Mouse (Mus musculus) intestine, embryonic 15.5 days (tissue): ENCODE data around the gene Gm20388. TPM values are rescaled to one million over a fixed set of nuclear protein-coding genes. Genes with fewer than 3 reads are reported as not detected.
"Not testable (repeated sequence)": the region's sequence is repeated elsewhere in the genome, so short reads cannot be mapped to it uniquely, and the experiment has no call there.

Experiments
- ATAC-seq: fragments of 200-750 bp; cut with Nextera tagmentation; 2 replicates; pipeline ENCODE4 v1.8.0; 2017; ENCODE audit warnings: moderate TSS enrichment, moderate library complexity
- H3K27ac ChIP-seq: fragments of 300-500 bp; sonication (generic); 2 replicates; pipeline ENCODE4 v1.5.1; 2015; ENCODE audit warnings: mild to moderate bottlenecking, inconsistent platforms
- H3K27me3 ChIP-seq: fragments of 300-500 bp; sonication (generic); replicated peaks from 2 replicates; pipeline ENCODE4 v1.6.1; 2015; ENCODE audit warnings: inconsistent platforms
- H3K36me3 ChIP-seq: fragments of 300-500 bp; sonication (generic); 2 replicates; pipeline ENCODE4 v1.6.1; 2015; ENCODE audit warnings: inconsistent platforms
- H3K4me1 ChIP-seq: fragments of 300-500 bp; sonication (generic); replicated peaks from 2 replicates; pipeline ENCODE4 v1.6.1; 2015; ENCODE audit warnings: inconsistent platforms
- H3K4me2 ChIP-seq: fragments of 300-500 bp; sonication (generic); replicated peaks from 2 replicates; pipeline ENCODE4 v1.6.1; 2015; ENCODE audit warnings: mild to moderate bottlenecking, inconsistent platforms
- H3K4me3 ChIP-seq: fragments of 300-500 bp; sonication (generic); replicated peaks from 2 replicates; pipeline ENCODE4 v1.5.1; 2015; ENCODE audit warnings: inconsistent platforms
- H3K9ac ChIP-seq: fragments of 300-500 bp; sonication (generic); 2 replicates; pipeline ENCODE4 v1.6.1; 2015; ENCODE audit warnings: inconsistent platforms
- H3K9me3 ChIP-seq: fragments of 300-500 bp; sonication (generic); 2 replicates; pipeline ENCODE4 v1.6.1; 2016; ENCODE audit warnings: inconsistent platforms
- WGBS: fragments of 180-500 bp; shearing (Covaris S2); methylation state at CpG from one replicate; pipeline ENCODE4 v1.1.7; 2015; 5-methylcytosine and 5-hydroxymethylcytosine counted together
- polyA plus RNA-seq: library from polyadenylated mRNA; unstranded; fragments of >200 nt; fragmentation: Nextera tagmentation; extraction: Ambion mirVana; gene quantifications from 2 replicates; pipeline ENCODE4 v1.2.1, GENCODE M21; 2015

Gm20388 gene
- polyA plus RNA-seq, 1 experiment from 2014 or later: not detected

DNA sequence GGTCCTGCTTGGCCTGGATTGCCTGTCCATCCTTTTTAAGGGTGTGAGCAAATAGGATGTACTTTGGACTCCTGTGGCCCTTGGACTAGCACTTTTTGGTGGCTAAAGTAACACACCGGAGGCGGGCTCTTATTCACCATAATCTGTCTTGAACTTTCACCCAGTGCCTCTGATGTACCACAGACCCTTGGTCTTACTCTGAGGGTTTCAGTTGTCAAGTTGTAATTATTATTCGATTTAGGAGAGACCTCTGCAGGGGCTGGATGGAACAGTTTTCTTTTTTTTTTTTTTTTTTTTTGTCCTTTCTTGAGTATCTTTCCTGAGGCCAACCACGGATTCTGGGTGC is 3532.9 kb downstream of the Gm20388 start:
- WGBS: 12% methylated on average over 4 of the region's 4 CpGs
- H3K27me3 ChIP-seq: no peaks in the 10 kb centered on the region
- peak; percentile 30 for ATAC-seq
- H3K4me1 ChIP-seq: peaks cover 7% of the 10 kb centered on the region; the same call in 1 of the 2 replicates
- no peaks in the 10 kb centered on the region for H3K9me3 ChIP-seq
- H3K36me3 ChIP-seq: no peaks in the 10 kb centered on the region
- H3K4me2 ChIP-seq: peak overlapping the region; percentile 83
- peak overlapping the region; percentile 92 for H3K9ac ChIP-seq
- H3K27ac ChIP-seq: peak overlapping the region; percentile 81; the same call in 1 of the 2 replicates
- H3K4me3 ChIP-seq: peak overlapping the region; percentile 75

DNA sequence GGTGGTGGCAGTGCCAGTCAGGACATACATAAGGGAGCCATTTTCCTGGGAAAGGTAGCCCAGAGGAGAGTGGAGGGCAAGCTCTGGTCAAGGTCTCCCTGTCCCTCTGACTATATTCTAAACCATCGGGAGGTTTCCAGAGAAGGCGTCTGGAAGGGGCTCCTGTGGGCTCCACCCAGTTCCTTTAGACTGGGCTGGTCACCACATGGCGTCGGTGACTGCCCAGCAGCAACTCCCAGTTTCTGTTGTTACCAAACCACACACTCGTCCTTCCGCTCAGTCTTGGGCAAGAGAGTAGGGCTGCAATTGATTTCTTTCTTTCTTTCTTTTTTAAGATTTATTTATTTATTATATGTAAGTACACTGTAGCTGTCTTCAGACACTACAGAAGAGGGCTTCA is 3533.5 kb downstream of the Gm20388 start:
- no peak overlapping the region for H3K9ac ChIP-seq
- ATAC-seq: no peak
- H3K4me1 ChIP-seq: peaks cover 7% of the 10 kb centered on the region; the same call in 1 of the 2 replicates
- no peaks in the 10 kb centered on the region for H3K9me3 ChIP-seq
- no peak overlapping the region for H3K27ac ChIP-seq
- whole genome bisulfite sequencing: 89% methylated on average over 6 of the region's 6 CpGs
- H3K36me3 ChIP-seq: no peaks in the 10 kb centered on the region
- H3K4me2 ChIP-seq: 0 out of 2 replicates have a peak overlapping the region, but pooled peaks have one; percentile 83
- no peaks in the 10 kb centered on the region for H3K27me3 ChIP-seq
- no peak overlapping the region for H3K4me3 ChIP-seq

DNA sequence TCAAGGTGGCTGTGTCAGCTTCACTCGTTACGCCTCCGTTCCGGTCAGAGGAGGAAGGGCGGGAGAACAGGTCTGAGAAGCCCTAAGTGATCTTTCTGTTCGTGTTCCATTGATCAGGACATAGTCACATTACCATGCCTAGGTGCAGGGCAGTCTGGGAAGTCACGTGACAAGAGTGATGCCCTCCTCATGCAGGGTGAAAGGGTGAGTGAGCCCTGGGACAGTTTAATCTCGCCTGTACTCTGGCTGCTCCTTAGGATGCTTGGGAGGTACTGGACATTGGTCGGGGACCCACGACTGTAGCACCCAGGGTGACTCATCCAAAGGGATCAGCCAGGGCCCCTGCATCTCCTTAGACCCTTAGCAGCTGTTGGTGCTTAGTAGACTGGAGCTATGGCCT is 3535.3 kb downstream of the Gm20388 start:
- no peak for ATAC-seq
- WGBS: 81% methylated on average over 10 of the region's 10 CpGs
- Histone ChIP-seq H3K9me3 (no peaks in the 10 kb centered on the region), H3K27ac (no peak overlapping the region), H3K36me3 (no peaks in the 10 kb centered on the region), H3K4me1 (peaks cover 7% of the 10 kb centered on the region; the same call in 1 of the 2 replicates), H3K27me3 (no peaks in the 10 kb centered on the region), H3K4me3 (no peak overlapping the region), H3K4me2 (no peak overlapping the region), H3K9ac (no peak overlapping the region)

DNA sequence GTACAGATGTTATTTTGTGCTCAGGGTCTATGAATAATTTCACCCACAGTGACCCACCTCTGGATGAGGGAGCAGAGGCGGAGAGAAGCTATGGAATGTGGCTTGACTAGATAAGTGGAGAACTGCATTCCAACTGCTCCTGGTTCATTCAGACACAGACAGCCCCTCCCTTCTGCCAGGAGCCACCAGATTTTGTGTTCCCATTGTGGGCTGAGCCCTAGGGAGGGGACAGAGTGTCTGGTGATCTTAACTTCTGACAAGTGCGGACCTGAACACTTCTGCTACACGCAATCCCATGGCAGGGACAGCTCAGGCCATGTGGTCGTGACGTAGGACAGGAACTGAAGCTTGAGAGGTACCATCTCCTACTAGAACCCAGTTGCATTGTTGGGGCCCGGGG is 3536.2 kb downstream of the Gm20388 start:
- H3K9me3 ChIP-seq: no peaks in the 10 kb centered on the region
- H3K9ac ChIP-seq: no peak overlapping the region
- H3K4me1 ChIP-seq: peaks cover 7% of the 10 kb centered on the region; the same call in 1 of the 2 replicates
- H3K4me2 ChIP-seq: no peak overlapping the region
- H3K4me3 ChIP-seq: no peak overlapping the region
- WGBS: 78% methylated on average over 6 of the region's 6 CpGs
- no peak overlapping the region for H3K27ac ChIP-seq
- no peaks in the 10 kb centered on the region for H3K36me3 ChIP-seq
- no peak for ATAC-seq
- H3K27me3 ChIP-seq: no peaks in the 10 kb centered on the region

DNA sequence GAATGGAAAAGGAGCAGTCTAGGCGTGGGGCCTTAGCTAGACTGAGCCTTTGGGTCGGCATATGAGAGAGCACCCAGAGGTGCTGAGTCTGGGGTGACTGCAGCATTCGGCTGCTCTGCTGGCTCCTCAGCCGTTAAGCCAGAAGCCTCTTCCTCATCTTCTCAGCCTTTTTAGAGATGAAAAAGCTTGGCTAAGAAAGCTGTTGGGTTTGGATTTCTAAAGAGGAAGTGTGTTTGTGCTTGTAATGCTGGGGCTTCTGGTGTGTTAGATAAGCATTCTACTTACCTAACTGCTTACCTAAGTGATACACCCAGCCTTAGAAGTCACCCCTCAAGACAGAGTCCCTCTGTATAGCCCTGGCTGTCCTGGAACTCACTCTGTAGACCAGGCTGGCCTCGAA is 3540.1 kb downstream of the Gm20388 start:
- H3K4me1 ChIP-seq: no peaks in the 10 kb centered on the region
- WGBS: 94% methylated on average over 5 of the region's 5 CpGs
- H3K36me3 ChIP-seq: peaks cover 17% of the 10 kb centered on the region; the same call in 1 of the 2 replicates
- H3K4me2 ChIP-seq: no peak overlapping the region
- H3K27ac ChIP-seq: no peak overlapping the region
- no peak overlapping the region for H3K9ac ChIP-seq
- H3K27me3 ChIP-seq: no peaks in the 10 kb centered on the region
- H3K9me3 ChIP-seq: no peaks in the 10 kb centered on the region
- ATAC-seq: no peak
- H3K4me3 ChIP-seq: no peak overlapping the region

DNA sequence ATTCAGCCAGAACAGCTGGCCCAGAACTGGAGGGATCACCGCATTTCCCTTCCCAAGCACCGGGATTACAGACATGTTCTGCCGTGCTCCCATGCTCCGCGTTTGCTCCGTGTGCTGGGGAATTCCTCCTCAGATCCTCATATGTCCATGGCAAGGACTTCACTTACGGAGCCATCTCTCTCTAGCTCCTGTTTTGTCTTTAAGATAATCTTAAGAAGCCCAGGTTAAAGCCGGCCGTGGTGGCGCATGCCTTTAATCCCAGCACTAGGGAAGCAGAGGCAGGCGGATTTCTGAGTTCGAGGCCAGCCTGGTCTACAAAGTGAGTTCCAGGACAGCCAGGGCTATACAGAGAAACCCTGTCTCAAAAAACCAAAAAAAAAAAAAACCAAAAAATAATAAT is 3541.1 kb downstream of the Gm20388 start:
- peaks cover 17% of the 10 kb centered on the region; the same call in 1 of the 2 replicates for H3K36me3 ChIP-seq
- 94% methylated on average over 12 of the region's 12 CpGs for WGBS
- not testable (repeated sequence) for H3K9me3 ChIP-seq, ATAC-seq, H3K4me2 ChIP-seq, H3K4me3 ChIP-seq, H3K4me1 ChIP-seq, H3K27ac ChIP-seq, H3K27me3 ChIP-seq, H3K9ac ChIP-seq

DNA sequence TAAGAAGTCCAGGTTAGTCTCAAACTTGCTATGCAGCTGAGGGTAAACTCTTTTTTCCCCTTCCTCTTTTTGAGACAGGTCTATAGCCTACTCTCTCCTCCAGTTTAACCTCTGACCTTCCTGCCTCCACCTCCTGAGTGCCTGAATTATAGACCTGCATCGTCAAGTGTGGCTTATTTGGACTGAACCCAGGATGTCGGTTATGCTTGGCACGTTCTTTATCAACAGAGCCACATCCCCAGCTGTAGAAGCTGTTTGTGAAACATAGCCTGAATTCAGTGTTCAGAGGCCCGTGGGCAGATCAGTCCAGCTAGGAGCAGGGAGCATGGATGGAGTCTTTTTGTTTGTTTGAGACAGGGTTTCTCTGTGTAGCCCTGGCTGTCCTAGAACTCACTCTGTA is 3541.5 kb downstream of the Gm20388 start:
- no peak for ATAC-seq
- H3K4me1 ChIP-seq: no peaks in the 10 kb centered on the region
- H3K9ac ChIP-seq: no peak overlapping the region
- H3K4me2 ChIP-seq: no peak overlapping the region
- H3K27ac ChIP-seq: no peak overlapping the region
- peaks cover 17% of the 10 kb centered on the region; the same call in 1 of the 2 replicates for H3K36me3 ChIP-seq
- H3K9me3 ChIP-seq: no peaks in the 10 kb centered on the region
- no peaks in the 10 kb centered on the region for H3K27me3 ChIP-seq
- H3K4me3 ChIP-seq: no peak overlapping the region
- WGBS: 79% methylated on average over 4 of the region's 4 CpGs

DNA sequence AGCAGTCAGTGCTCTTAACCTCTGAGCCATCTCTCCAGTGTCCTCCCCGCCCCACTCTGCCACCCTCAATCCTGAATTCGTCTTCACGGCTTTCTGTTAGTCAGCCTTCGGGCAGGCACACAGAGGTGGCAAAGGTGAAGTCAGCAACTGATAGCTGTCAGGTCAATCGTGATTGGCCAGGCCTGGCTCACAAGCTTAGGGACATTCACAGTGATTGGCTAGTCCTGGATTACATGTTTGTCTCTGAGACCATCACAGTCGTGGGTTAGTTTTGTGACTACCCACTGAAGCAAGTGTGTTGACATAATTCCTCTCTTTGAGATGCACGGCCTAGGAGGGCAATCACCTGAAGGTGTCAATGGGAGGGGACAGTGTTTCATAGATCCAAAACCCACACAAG is 3542.7 kb downstream of the Gm20388 start:
- H3K9me3 ChIP-seq: no peaks in the 10 kb centered on the region
- no peaks in the 10 kb centered on the region for H3K4me1 ChIP-seq
- no peak overlapping the region for H3K27ac ChIP-seq
- no peak for ATAC-seq
- no peak overlapping the region for H3K4me2 ChIP-seq
- H3K9ac ChIP-seq: no peak overlapping the region
- no peaks in the 10 kb centered on the region for H3K27me3 ChIP-seq
- H3K4me3 ChIP-seq: no peak overlapping the region
- WGBS: 75% methylated on average over 7 of the region's 7 CpGs
- H3K36me3 ChIP-seq: peaks cover 24% of the 10 kb centered on the region

DNA sequence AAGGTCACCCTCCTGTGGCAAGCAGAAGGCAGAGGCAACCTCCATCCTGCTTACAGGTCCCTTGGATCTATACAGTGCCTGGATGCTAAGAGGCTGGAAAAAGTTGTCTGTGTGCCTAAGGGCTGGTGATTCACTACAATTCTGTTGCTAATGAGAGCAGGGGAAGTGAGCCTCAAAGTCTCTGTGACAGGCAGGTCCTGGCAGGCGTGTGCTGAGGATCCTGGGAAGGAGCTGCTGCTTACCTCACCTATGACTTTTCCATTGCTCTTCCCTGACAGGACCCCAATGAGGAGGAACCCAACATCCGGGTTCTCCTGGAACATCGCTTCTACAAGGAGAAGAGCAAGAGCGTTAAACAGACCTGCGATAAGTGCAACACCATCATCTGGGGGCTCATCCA is 3543.3 kb downstream of the Gm20388 start:
- no peak overlapping the region for H3K27ac ChIP-seq
- ATAC-seq: no peak
- no peaks in the 10 kb centered on the region for H3K27me3 ChIP-seq
- H3K36me3 ChIP-seq: peaks cover 27% of the 10 kb centered on the region
- no peak overlapping the region for H3K9ac ChIP-seq
- 82% methylated on average over 5 of the region's 5 CpGs for WGBS
- H3K4me3 ChIP-seq: no peak overlapping the region
- H3K4me1 ChIP-seq: no peaks in the 10 kb centered on the region
- no peaks in the 10 kb centered on the region for H3K9me3 ChIP-seq
- H3K4me2 ChIP-seq: no peak overlapping the region

DNA sequence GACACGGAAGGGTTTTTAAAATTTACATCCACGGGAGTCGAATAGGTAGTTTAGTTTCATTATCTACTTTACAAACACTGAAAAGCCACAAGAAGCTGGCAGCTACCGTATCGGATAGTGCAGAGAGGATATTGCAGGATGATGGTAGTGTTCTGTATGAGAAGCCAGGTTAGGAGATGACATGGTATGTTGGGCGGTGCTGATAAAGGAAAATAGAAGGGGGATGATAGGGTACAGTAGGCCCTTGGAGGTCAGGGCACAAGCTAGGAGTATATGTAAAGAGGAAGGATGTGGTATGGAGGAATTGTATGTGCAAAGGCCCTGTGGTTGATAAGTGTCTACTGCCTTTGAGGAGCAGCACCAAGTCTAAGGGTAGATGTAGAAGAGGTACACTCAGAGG is 3543.9 kb downstream of the Gm20388 start:
- Histone ChIP-seq H3K36me3 (peaks cover 32% of the 10 kb centered on the region), H3K9ac (no peak overlapping the region)

DNA sequence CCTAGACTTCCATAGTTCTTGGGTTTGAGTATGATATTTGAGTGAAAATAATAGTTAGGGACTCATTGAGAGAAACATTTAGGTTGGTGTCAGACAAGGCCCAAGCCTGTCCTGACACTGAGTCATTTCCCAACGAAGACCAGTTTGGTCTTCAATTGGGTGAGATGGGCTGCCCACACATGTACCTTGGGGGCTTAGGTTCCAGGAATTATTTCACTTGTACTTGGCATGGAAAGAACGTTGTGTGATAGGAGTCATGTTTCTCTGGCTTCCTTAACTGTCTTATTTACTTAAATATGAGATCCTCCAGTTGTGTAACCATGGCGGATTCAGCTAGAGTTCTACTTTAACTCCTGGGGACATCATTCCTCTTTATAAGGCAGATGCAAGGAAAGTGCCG is 3553.0 kb downstream of the Gm20388 start:
- 90% methylated on average over 4 of the region's 4 CpGs for WGBS
- Histone ChIP-seq H3K27ac (no peak overlapping the region), H3K36me3 (peaks cover 9% of the 10 kb centered on the region), H3K9me3 (no peaks in the 10 kb centered on the region), H3K27me3 (no peaks in the 10 kb centered on the region), H3K9ac (no peak overlapping the region), H3K4me1 (no peaks in the 10 kb centered on the region), H3K4me2 (no peak overlapping the region), H3K4me3 (no peak overlapping the region)
- no peak for ATAC-seq

More for the DNA sequence above, 3543.9 kb downstream of the Gm20388 start:
- H3K27me3 ChIP-seq: no peaks in the 10 kb centered on the region
- no peak overlapping the region for H3K4me2 ChIP-seq
- 93% methylated on average over 6 of the region's 6 CpGs for WGBS
- no peaks in the 10 kb centered on the region for H3K4me1 ChIP-seq
- H3K4me3 ChIP-seq: no peak overlapping the region
- no peak overlapping the region for H3K27ac ChIP-seq
- no peaks in the 10 kb centered on the region for H3K9me3 ChIP-seq
- no peak for ATAC-seq

DNA sequence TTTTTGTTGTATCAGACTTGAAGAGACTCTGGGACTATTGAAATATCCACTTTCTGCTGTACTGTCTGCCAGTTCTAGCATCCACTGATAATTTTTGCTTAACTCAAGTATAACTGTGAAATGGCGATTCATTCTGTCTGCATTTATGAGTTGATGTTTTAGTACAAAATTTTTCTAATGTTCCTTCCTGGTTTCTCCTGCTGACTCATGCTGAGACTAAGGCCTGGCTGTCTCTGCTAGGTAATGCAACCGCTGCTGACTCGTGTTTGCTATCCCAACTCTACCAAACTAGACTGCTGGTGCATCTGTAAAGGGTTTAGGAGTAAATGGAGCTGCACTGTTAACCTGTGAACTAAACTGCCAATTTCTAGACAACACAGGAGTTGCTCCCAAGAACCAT is 3556.8 kb downstream of the Gm20388 start:
- H3K9me3 ChIP-seq: no peaks in the 10 kb centered on the region
- no peak overlapping the region for H3K27ac ChIP-seq
- WGBS: 78% methylated on average over 3 of the region's 3 CpGs
- no peaks in the 10 kb centered on the region for H3K36me3 ChIP-seq
- no peaks in the 10 kb centered on the region for H3K4me1 ChIP-seq
- no peak for ATAC-seq
- H3K27me3 ChIP-seq: no peaks in the 10 kb centered on the region
- H3K9ac ChIP-seq: no peak overlapping the region
- H3K4me3 ChIP-seq: no peak overlapping the region
- H3K4me2 ChIP-seq: no peak overlapping the region

DNA sequence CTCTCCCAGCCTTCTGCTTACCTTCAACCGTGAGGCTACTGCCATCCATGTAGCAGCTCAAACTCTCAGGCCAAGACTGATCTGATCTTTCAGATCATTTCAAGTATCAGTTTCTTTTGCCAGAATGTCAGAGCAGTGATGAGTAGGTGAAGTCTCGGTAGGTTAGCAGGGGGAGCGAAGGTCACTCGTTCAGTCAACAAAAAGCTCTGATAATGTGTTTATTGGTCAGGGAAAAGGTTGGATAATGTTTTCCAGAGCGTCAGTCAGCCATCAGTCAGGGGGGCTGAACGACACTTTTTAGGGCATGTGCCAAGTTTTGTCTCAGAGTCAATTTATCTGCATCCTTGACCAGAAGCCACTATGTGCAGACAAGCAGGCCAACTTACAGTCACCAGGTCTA is 3562.3 kb downstream of the Gm20388 start:
- not testable (repeated sequence) for H3K4me3 ChIP-seq, H3K9ac ChIP-seq, H3K36me3 ChIP-seq, H3K4me2 ChIP-seq, H3K9me3 ChIP-seq, H3K4me1 ChIP-seq, H3K27me3 ChIP-seq, H3K27ac ChIP-seq, ATAC-seq
- WGBS: 40% methylated on average over 6 of the region's 6 CpGs
